Mouse (Mus musculus): ENCODE measurements around the gene Trappc6a. TPM values are rescaled to one million over a fixed set of nuclear protein-coding genes. Genes with fewer than 3 reads are reported as not detected.

Gene Trappc6a
- 68.8 and 71.4 TPM in 2 replicates for polyA plus RNA-seq (2016; fragmentation: Nextera tagmentation; extraction: Ambion mirVana)

DNA sequence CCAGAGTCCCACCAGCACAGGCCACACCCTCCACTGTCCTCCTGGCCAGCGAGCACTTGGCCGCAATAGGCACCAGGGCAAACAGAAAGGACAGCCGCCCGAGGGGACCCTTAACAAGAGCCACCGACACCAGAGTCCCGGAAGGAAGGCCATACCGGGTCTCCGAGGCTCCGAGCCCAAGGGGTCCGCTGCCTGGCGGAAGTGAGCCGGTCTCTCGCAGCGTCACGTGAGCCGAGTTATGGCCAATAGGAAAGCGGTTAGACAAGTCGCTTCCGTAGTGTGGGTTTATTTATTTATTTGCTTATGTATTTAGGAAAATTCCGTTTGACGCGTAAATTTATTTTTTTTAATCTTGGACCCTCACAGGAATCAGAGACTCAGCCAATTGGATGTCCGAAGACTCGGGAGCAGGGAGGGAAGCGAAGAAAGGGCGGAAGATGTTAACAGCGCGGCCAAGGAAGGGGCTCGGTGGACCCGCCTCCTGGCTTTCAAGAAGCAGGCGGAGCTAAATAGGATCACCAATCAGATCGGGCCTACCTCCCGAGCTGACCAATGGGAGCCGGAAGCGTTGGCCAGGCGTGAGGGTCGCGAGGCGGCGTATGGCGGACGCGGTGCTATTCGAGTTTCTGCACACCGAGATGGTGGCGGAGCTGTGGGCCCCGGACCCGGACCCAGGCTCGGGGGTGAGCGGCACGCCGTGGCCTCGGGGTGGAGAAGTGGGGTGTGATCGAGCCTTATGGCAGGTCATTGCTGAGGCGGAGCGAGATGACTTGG, at the start of gene Trappc6a, which contains the start of gene Bloc1s3:
Gene Trappc6a, plus strand, starts transcription at position 246 of the 774 bp plus-strand sequence.
Gene Bloc1s3, minus strand, starts transcription at position 218 of the 774 bp plus-strand sequence.
- under 1% methylated on average over 56 of the region's 56 CpGs for WGBS
- Histone ChIP-seq H3K9me3 (no peaks in the 10 kb centered on the region), H3K27me3 (ENCODE audit: insufficient read depth, poor library complexity, severe bottlenecking) (no peaks in the 10 kb centered on the region), H3K4me3 (peak within 1 kb of the TSS; percentile 87), H3K36me3 (no peaks in the 10 kb centered on the region), H3K4me1 (replicated peaks) (peaks cover 43% of the 10 kb centered on the region), H3K27ac (peak within 1 kb of the TSS; percentile 95)
- peak; percentile 94 for DNase-seq (ENCODE audit: low spot score)

DNA sequence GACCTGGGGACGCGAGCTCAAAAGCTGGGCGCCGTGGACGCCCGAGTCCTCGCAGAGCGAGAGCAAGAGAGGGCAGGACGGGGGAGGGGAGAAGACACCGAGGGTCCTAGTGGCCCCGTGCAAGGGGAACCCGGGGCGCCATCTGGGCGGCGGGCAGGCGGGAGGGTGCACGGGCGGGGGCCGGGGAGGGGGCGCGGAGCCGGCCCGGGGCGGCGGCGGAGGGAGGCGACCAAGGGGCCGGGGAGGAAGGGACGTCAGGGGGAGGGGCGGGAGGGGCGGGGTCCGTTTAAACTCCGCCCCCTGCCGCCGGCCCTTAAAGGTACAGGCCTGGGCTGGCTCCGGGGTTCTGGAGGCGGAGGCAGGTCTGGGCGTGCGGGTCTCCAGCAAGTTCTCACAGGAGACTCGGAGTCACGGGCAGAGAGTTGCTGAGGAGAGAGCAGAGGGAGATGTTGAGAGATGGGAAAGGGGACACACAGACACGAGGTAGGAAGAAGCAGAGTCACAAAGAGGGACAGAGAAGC, 49.5 kb upstream of the Trappc6a start, which contains the start of gene Mark4:
Gene Mark4, minus strand, starts transcription at position 231 of the 521 bp plus-strand sequence.
- Histone ChIP-seq H3K27ac (peak within 1 kb of the TSS; percentile 94), H3K4me3 (peak within 1 kb of the TSS; percentile 99), H3K27me3 (ENCODE audit: insufficient read depth, poor library complexity, severe bottlenecking) (peaks cover 14% of the 10 kb centered on the region), H3K9me3 (no peaks in the 10 kb centered on the region), H3K4me1 (replicated peaks) (peaks cover 52% of the 10 kb centered on the region), H3K36me3 (peaks cover 30% of the 10 kb centered on the region)
- DNase-seq (ENCODE audit: low spot score), result peak; percentile 90
- 2% methylated on average over 42 of the region's 42 CpGs for WGBS

DNA sequence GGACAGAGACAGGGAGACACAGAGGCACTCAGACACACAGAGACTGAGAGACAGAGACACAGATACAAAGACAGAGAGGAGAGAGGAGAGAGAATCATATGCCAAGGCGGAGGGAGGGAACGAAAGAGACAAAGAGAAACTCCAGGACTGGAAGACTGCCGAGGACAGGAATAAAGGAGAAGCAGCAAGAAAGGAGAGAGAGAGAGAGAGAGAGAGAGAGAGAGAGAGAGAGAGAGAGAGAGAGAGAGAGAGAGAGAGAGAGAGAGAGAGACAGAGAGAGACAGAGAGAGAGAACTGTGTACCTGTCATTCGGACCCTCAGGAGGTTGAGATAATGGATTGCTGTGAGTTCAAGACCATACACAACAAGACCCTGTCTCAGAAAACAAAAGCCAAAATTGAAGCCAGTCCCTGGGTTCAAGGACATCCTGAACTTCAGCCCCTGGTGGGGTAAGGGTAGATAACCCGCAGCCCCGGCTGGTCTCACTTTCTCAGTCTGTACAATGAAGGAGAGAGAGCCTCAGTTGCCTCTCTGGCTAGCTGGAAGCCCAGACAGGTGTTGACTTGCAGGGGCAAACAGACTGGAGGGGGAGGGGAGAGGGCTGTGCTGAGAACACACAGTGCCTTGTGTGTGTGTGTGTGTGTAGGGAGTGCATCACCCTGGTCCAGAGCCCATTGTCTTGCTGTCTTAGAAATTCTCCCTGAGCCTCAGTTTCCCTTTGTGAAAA, 48.9 kb upstream of the Trappc6a start:
- H3K36me3 ChIP-seq, result peaks cover 24% of the 10 kb centered on the region
- H3K4me3 ChIP-seq, result peak overlapping the region; percentile 99
- no peaks in the 10 kb centered on the region for H3K9me3 ChIP-seq
- peaks cover 52% of the 10 kb centered on the region for H3K4me1 ChIP-seq (replicated peaks)
- H3K27ac ChIP-seq, result peak overlapping the region; percentile 94
- DNase-seq (ENCODE audit: low spot score), result no peak
- WGBS, result 26% methylated on average over 6 of the region's 6 CpGs
- peaks cover 21% of the 10 kb centered on the region for H3K27me3 ChIP-seq (ENCODE audit: insufficient read depth, poor library complexity, severe bottlenecking)

DNA sequence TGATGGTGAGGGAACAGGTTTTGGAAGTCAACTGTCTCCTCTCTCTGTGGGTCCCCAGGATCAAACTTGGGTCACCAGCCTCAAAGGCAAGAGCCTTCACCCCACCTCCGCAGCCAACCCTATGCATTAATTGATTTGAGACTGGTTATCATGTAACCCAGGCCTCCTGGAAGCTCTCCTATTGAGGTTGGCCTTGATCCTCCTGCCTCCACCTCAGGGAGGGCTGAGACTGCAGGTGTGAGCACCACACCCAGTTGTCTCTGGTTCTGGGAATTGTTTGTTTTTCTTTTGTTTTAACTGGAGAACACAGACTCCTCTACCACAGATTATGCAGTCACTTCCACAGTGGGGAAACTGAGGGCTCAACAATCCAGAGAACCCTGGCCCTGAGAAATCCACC, 47.7 kb upstream of the Trappc6a start:
- DNase-seq (ENCODE audit: low spot score), result no peak
- peaks cover 33% of the 10 kb centered on the region for H3K27me3 ChIP-seq (ENCODE audit: insufficient read depth, poor library complexity, severe bottlenecking)
- H3K4me1 ChIP-seq (replicated peaks), result peaks cover 62% of the 10 kb centered on the region
- 68% methylated on average over 1 of the region's 1 CpGs for WGBS
- H3K27ac ChIP-seq, result no peak overlapping the region
- no peak overlapping the region for H3K4me3 ChIP-seq
- peaks cover 12% of the 10 kb centered on the region for H3K36me3 ChIP-seq
- H3K9me3 ChIP-seq, result no peaks in the 10 kb centered on the region

DNA sequence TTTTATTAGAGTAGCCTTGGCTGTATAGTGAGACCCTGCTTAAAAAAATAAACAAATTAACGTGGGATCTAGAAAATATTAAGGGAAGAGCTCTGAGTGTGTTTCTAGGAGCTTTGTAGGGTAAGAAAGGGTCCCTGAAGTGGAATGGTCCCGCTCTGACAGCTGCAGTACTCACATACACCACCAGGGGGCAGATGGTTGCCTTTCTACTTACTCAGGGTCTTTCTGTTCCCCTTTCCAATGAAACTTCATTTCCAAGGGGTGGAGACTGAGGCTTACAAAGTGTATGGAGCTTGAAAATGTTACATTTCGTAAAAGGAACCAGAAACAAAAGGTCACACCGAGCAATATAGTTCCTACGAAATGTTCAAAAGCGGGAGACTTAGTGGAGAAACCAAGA, 46.7 kb upstream of the Trappc6a start:
- H3K27me3 ChIP-seq (ENCODE audit: insufficient read depth, poor library complexity, severe bottlenecking), result peaks cover 43% of the 10 kb centered on the region
- 17% methylated on average over 6 of the region's 6 CpGs for WGBS
- peaks cover 52% of the 10 kb centered on the region for H3K4me1 ChIP-seq (replicated peaks)
- peak; percentile 84 for DNase-seq (ENCODE audit: low spot score)
- no peak overlapping the region for H3K4me3 ChIP-seq
- H3K9me3 ChIP-seq, result no peaks in the 10 kb centered on the region
- no peak overlapping the region for H3K27ac ChIP-seq
- H3K36me3 ChIP-seq, result peaks cover 3% of the 10 kb centered on the region

DNA sequence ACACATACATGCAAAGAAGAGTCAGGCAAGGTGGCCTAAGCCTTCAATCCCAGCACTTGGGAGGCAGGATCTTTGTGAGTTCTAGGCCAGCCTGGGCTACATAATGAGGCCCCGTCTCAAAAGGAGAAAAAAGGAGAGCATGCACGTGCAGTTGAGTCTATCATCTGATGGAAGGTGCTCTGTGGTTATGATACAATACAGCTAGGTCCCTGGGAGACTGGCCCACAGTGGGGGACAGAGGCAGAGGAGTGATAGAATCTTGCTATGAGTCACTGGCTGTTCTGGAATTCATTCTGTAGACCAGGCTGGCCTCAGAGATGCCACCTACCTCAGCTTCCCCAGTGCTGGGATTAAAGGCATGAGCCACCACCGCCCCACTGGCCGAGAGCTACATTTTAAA, 45.8 kb upstream of the Trappc6a start:
- DNase-seq (ENCODE audit: low spot score), result no peak

DNA sequence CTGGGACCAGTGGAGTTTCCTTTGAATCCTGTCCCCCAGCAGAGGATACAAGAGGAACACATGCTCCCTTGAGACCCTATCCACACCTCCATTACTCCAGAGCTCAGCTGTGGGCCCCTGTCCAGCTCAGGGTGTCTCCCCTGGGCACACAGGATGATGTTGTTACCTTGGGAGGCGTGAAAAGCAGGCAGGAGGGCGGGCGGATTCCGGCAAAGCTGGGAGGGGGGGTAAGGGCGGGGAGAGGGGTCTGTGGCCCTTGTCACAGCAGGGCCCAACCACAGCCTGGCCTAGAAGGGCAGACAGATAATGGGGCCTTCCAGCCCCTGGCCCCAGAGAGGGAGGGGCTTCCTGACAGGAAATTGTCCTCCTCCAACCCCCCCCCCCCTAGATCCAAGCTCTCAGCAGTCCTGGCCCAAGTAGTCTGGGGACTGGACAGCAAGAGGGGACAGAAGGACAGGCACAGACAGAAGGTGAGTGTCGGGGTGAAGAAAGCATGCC, 45.3 kb upstream of the Trappc6a start, which contains the start of gene Exoc3l2:
Gene Exoc3l2, plus strand, starts transcription at position 448 of the 498 bp plus-strand sequence.
- H3K4me3 ChIP-seq, result peak within 1 kb of the TSS; percentile 31
- no peaks in the 10 kb centered on the region for H3K9me3 ChIP-seq
- peaks cover 38% of the 10 kb centered on the region for H3K4me1 ChIP-seq (replicated peaks)
- H3K27ac ChIP-seq, result peak within 1 kb of the TSS; percentile 36
- WGBS, result 14% methylated on average over 6 of the region's 6 CpGs
- H3K27me3 ChIP-seq (ENCODE audit: insufficient read depth, poor library complexity, severe bottlenecking), result peaks cover 57% of the 10 kb centered on the region
- no peaks in the 10 kb centered on the region for H3K36me3 ChIP-seq
- DNase-seq (ENCODE audit: low spot score), result no peak

More for the DNA sequence above, 45.8 kb upstream of the Trappc6a start:
- H3K4me1 ChIP-seq (replicated peaks), result peaks cover 43% of the 10 kb centered on the region
- peaks cover 52% of the 10 kb centered on the region for H3K27me3 ChIP-seq (ENCODE audit: insufficient read depth, poor library complexity, severe bottlenecking)
- no peaks in the 10 kb centered on the region for H3K9me3 ChIP-seq
- 58% methylated on average over 4 of the region's 4 CpGs for WGBS
- H3K27ac ChIP-seq, result no peak overlapping the region; the same call in 1 of the 2 replicates
- no peak overlapping the region for H3K4me3 ChIP-seq
- no peaks in the 10 kb centered on the region for H3K36me3 ChIP-seq

DNA sequence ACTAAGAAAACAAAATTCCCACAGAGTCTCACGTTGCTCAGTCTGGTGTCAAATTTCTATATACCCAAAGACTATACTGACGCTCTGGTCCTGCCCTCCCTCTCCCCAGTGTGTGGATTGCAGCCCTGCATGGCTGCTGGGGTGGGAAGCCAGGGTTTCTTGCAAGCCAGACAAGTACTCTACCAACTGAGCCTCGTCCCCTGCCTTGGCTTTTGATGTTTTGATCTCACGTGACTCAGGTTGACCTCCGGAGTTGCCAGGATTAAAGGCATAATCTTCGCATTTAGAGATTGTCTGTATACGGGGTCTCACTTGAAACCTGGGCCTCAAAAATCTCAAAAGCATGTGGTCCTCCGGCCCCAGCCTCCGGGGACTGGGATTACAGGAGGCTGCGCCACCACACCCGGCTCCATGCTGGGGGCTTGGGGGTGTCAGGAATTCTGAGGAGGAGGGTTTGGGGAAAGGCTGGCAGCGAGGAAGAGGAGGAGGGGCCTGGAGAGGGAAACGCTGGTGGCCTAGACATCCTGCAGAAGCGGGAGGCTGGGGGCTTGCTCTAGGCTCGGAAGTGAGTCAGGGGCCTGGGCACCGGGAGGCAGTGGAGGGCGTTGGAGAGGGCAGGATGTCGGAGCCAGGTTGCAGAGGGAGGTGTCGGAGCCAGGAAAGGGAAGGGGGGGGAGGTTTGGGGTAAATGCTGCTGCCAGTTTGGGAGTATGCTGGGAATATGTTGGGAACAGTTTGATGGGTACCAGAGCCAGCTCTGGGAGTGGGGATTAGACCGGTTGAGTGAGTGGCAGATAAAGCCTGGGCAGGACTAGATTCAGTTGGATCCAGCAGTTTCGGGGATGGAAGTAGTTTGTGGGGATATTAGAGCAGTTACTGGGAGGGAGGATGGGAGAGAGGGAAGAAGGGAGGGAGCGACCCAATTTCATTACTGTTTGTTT, 43.6 kb upstream of the Trappc6a start:
- no peaks in the 10 kb centered on the region for H3K36me3 ChIP-seq
- peaks cover 74% of the 10 kb centered on the region for H3K27me3 ChIP-seq (ENCODE audit: insufficient read depth, poor library complexity, severe bottlenecking)
- DNase-seq (ENCODE audit: low spot score), result no peak
- H3K9me3 ChIP-seq, result no peaks in the 10 kb centered on the region
- 12% methylated on average over 22 of the region's 22 CpGs for WGBS
- H3K27ac ChIP-seq, result peak overlapping the region; percentile 60; the same call in 1 of the 2 replicates
- peaks cover 31% of the 10 kb centered on the region for H3K4me1 ChIP-seq (replicated peaks)
- peak overlapping the region; percentile 32 for H3K4me3 ChIP-seq

DNA sequence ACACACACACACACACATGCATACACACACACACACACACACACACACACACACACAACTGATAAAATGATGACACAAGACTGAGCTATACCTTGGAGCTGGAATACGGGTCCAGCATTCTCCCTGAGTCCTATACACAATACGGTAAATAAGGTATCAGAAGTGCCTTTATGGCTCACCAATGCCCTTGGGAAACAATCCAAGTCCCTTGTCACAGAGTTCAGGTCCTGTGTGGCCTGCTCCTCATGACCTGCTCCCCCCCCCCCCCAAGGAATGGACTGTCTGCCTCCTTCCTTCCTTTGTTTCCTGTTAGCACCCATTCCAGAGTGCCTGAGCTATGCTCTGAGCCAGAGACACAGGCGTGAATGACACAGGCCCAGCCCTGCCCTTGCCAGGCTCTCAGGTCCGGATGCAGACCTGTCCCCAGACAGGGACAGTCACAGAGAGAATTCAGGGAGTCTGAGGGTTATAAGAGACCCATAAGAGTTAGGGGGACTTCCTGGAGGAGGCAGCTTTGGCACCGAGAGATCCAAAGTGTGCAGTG, 41.5 kb upstream of the Trappc6a start:
- H3K27me3 ChIP-seq (ENCODE audit: insufficient read depth, poor library complexity, severe bottlenecking), result peaks cover 95% of the 10 kb centered on the region
- no peaks in the 10 kb centered on the region for H3K36me3 ChIP-seq
- H3K9me3 ChIP-seq, result no peaks in the 10 kb centered on the region
- peaks cover 36% of the 10 kb centered on the region for H3K4me1 ChIP-seq (replicated peaks)
- no peak overlapping the region for H3K27ac ChIP-seq
- no peak overlapping the region for H3K4me3 ChIP-seq
- WGBS, result 62% methylated on average over 5 of the region's 5 CpGs
- DNase-seq (ENCODE audit: low spot score), result no peak

DNA sequence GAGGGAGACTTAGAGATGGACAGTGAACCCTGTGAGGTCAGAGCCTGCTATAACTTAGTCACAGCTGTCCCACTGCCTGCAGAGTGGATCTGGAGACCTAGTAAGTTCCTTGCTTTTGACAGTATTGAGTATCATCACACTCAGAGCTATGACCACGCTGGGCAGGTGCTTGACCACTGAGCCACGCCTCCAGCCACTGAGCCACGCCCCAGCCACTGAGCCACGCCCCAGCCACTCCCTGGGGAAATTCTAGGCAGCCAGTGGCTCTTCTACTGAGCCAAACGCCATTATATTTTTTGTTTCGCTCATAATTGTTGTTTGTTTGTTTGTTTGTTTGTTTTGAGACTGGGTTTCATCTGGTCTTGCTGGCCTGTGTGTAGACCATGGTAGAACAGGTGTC, 40.6 kb upstream of the Trappc6a start:
- H3K36me3 ChIP-seq, result no peaks in the 10 kb centered on the region
- H3K27ac ChIP-seq, result no peak overlapping the region
- H3K27me3 ChIP-seq (ENCODE audit: insufficient read depth, poor library complexity, severe bottlenecking), result peaks cover 100% of the 10 kb centered on the region
- DNase-seq (ENCODE audit: low spot score), result no peak
- 40% methylated on average over 6 of the region's 6 CpGs for WGBS
- H3K9me3 ChIP-seq, result no peaks in the 10 kb centered on the region
- H3K4me1 ChIP-seq (replicated peaks), result peaks cover 31% of the 10 kb centered on the region
- no peak overlapping the region for H3K4me3 ChIP-seq

DNA sequence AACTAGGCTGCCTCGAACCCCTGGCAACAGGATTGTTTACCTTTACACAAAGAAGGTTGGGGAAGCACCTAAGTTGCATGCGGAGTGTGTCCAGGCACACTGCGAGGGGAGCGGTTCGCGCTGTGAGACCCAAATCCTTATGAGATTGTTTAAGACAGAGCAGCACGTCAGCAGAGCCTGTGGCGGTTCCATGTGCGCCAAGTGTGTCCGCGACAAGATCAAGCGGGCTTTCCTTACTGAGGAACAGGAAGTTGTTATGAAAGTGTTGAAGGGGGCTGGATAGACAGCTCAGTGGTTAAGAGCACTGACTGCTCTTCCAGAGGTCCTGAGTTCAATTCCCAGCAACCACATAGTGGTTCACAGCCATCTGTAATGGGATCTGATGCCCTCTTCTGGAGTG, 39.9 kb upstream of the Trappc6a start:
- H3K4me1 ChIP-seq (replicated peaks), result peaks cover 24% of the 10 kb centered on the region
- H3K4me3 ChIP-seq, result no peak overlapping the region
- H3K36me3 ChIP-seq, result no peaks in the 10 kb centered on the region
- H3K27me3 ChIP-seq (ENCODE audit: insufficient read depth, poor library complexity, severe bottlenecking), result peaks cover 100% of the 10 kb centered on the region
- WGBS, result 70% methylated on average over 12 of the region's 12 CpGs
- no peaks in the 10 kb centered on the region for H3K9me3 ChIP-seq
- no peak for DNase-seq (ENCODE audit: low spot score)
- H3K27ac ChIP-seq, result no peak overlapping the region
